In the genomic region with DNA sequence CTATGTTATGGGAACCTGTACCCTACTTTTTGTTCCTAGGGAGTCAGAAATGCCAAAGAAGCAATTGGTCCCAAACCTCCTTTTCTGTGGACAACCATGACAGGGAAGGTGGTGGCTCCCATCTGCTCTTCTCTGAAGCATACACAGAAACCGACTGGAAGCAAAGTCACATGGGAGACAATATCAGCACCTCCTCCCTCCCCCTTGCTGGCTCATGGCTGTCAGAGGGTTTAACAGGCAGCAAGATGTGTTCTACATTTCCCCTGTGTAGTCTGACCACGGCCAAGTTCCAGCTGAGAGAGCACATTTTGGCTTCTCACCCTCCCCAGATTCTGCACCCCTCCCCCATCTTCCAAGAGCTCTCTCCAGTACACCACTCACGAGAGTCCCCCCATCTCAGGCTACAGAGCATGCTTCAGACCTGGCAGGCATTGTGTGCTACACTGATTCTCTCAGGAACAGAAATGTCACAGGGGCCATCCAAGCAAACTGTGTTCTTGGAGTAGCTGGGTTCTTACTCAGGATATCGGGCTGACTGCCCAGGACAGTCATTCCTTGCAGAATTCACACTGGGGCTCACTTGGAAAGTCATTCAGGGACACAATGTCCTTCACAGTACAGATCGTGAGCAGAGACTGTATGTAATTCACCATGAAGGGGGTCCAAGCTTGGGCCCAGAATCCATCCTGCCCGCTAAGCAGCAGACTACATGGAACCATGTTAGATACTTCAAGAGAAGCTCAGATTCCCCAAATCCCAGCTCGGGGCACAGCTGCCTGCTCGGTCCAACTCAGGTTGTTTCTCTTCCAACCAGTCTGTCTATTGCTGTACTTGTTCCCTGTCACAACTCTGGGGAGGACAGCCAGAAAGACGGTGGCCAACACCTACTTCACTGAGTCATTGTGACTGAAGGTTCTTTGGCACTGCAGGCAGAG, we compare ENCODE assay signal across 10 mouse cellular contexts. TPM values are rescaled to one million over a fixed set of nuclear protein-coding genes. Genes with fewer than 3 reads are reported as not detected.
DNase-seq lines count a peak whose midpoint lies in the region; ATAC-seq lines count a peak whose summit lies in the region.
"Had no signal": no experiment of that assay in that cellular context is flagged by ENCODE, and none has a peak within 500 bp of the region (broad histone marks: within the 10 kb centered on the region; RNA-seq: fewer than 3 reads in every experiment).

No protein-coding gene starts in this region.

- intact Hi-C loops in left cerebral cortex, postnatal 10 days (cut with DNase I): no loop called here

- peak overlapping the region; percentile 12; the same call in 1 of the 2 replicates for H3K9ac ChIP-seq in heart, embryonic 11.5 days (ENCODE audit: low read depth, low read length)
- H3K9ac ChIP-seq in lung, embryonic 16.5 days (ENCODE audit: low read length): no peak overlapping the region
- H3K9ac ChIP-seq: neural tube, embryonic 12.5 days had no signal

- no peaks in the 10 kb centered on the region for H3K36me3 ChIP-seq in heart, embryonic 11.5 days (ENCODE audit: control insufficient read depth, insufficient read depth, low read length)
- H3K36me3 ChIP-seq in lung, embryonic 16.5 days (ENCODE audit: control insufficient read depth, insufficient read depth, low read length): no peaks in the 10 kb centered on the region
- H3K36me3 ChIP-seq: neural tube, embryonic 12.5 days had no signal

- H3K4me2 ChIP-seq in heart, embryonic 11.5 days: no peak overlapping the region
- no peak overlapping the region for H3K4me2 ChIP-seq in lung, embryonic 16.5 days (ENCODE audit: low read depth, low read length)
- H3K4me2 ChIP-seq: neural tube, embryonic 12.5 days had no signal

- H3K27me3 ChIP-seq in heart, embryonic 11.5 days (ENCODE audit: control insufficient read depth, insufficient read depth, low read length): no peaks in the 10 kb centered on the region
- H3K27me3 ChIP-seq in lung, embryonic 16.5 days (ENCODE audit: control insufficient read depth, insufficient read depth, low read depth, low read length): no peaks in the 10 kb centered on the region
- H3K27me3 ChIP-seq: neural tube, embryonic 12.5 days; Patski had no signal

- H3K9me3 ChIP-seq in heart, embryonic 11.5 days (replicated peaks; ENCODE audit: control insufficient read depth, low read length): no peaks in the 10 kb centered on the region
- no peaks in the 10 kb centered on the region for H3K9me3 ChIP-seq in lung, embryonic 16.5 days (ENCODE audit: control insufficient read depth, low read length)
- H3K9me3 ChIP-seq: neural tube, embryonic 12.5 days had no signal

- no peak for ATAC-seq in heart, embryonic 11.5 days (replicated peaks; ENCODE audit: insufficient number of reproducible peaks, low FRiP score, low TSS enrichment)
- peak; percentile 75 for ATAC-seq in lung, embryonic 16.5 days (ENCODE audit: low read depth)
- ATAC-seq: Patski had no signal

- DNase-seq in left cerebral cortex, postnatal 10 days (ENCODE audit: extremely low spot score in 1 of 2, low spot score in 2 of 2): peak; percentile 31 to 59
- DNase-seq in left cerebral cortex, adult 18-20 months (ENCODE audit: low spot score in 2 of 2): no peak
- peak; percentile 19 for DNase-seq in cerebellum, adult 11-12 months
- DNase-seq in B cell, adult 2 months: no peak
- DNase-seq in layer of hippocampus, adult 8-10 months (ENCODE audit: low spot score in 2 of 2): no peak
- no peak for DNase-seq in frontal cortex, adult 2 months (ENCODE audit: extremely low spot score in 1 of 2, low spot score in 1 of 2)

- peaks cover 14% of the 10 kb centered on the region for H3K4me1 ChIP-seq in heart, embryonic 11.5 days (ENCODE audit: control insufficient read depth, insufficient read depth, low read length)
- H3K4me1 ChIP-seq in lung, embryonic 16.5 days (replicated peaks; ENCODE audit: control insufficient read depth, insufficient read depth, low read length): no peaks in the 10 kb centered on the region; the same call in none of the 2 replicates
- H3K4me1 ChIP-seq: neural tube, embryonic 12.5 days had no signal

- H3K27ac ChIP-seq in heart, embryonic 11.5 days (ENCODE audit: low read depth, low read length): no peak overlapping the region; the same call in 1 of the 2 replicates
- H3K27ac ChIP-seq in lung, embryonic 16.5 days (ENCODE audit: low read length): peak overlapping the region; percentile 19; the same call in 1 of the 2 replicates
- H3K27ac ChIP-seq: neural tube, embryonic 12.5 days had no signal

- WGBS in heart, embryonic 11.5 days (ENCODE audit: insufficient replicate concordance): 49% methylated on average over 9 of the region's 9 CpGs
- 50% methylated on average over 9 of the region's 9 CpGs for WGBS in lung, embryonic 16.5 days

- no peak overlapping the region for H3K4me3 ChIP-seq in heart, embryonic 11.5 days (ENCODE audit: low read depth, low read length)
- H3K4me3 ChIP-seq in lung, embryonic 16.5 days (ENCODE audit: low read length): no peak overlapping the region
- H3K4me3 ChIP-seq: neural tube, embryonic 12.5 days had no signal

RNA-seq across cellular contexts. Expression of a gene that starts 4.6 kb away (rescaled TPM):
- under 1 TPM in 1 of 2 experiments, not detected in 1; 0.15 TPM for total RNA-seq in left cerebral cortex, postnatal 10 days (2021)
- total RNA-seq in left cerebral cortex, adult 18-20 months (2021): under 1 TPM; 0.16 to 0.30 TPM
- polyA plus RNA-seq in heart, embryonic 11.5 days (2014; fragmentation: Nextera tagmentation; extraction: Ambion mirVana): 0.07 and 0.14 TPM in 2 replicates
- 0.06 TPM in 1 of 2 replicates, not detected in the other for polyA plus RNA-seq in lung, embryonic 16.5 days (2015; fragmentation: Nextera tagmentation; extraction: Ambion mirVana)
- total RNA-seq in layer of hippocampus, adult 8-10 months (2022): not detected
- 0.34 and 0.42 TPM in 2 replicates for polyA plus RNA-seq in frontal cortex, adult 2 months (2012; rRNA removed)
- polyA plus RNA-seq: neural tube, embryonic 12.5 days; Patski had no signal

RNA-seq across cellular contexts. Expression of a gene that starts 52.6 kb away (rescaled TPM):
- total RNA-seq in left cerebral cortex, postnatal 10 days (2021): under 1 TPM; 0.49 to 0.61 TPM
- total RNA-seq in left cerebral cortex, adult 18-20 months (2021): under 1 TPM; 0.23 to 0.30 TPM
- 22.8 and 24.2 TPM in 2 replicates for polyA plus RNA-seq in heart, embryonic 11.5 days (2014; fragmentation: Nextera tagmentation; extraction: Ambion mirVana)
- 0.97 TPM in 2 replicates for polyA plus RNA-seq in lung, embryonic 16.5 days (2015; fragmentation: Nextera tagmentation; extraction: Ambion mirVana)
- total RNA-seq in layer of hippocampus, adult 8-10 months (2022): under 1 TPM; 0.25 to 0.52 (median 0.36) TPM
- polyA plus RNA-seq in frontal cortex, adult 2 months (2012; rRNA removed): 0.59 and 0.60 TPM in 2 replicates
- polyA plus RNA-seq: Patski had no signal

Comparison
In these comparisons a context has a peak if more than half of its experiments do, and no peak if none do; other contexts are left out.
1. DNase-seq: peak in left cerebral cortex, postnatal 10 days (2 of 2) and cerebellum, adult 11-12 months (single experiment); none in left cerebral cortex, adult 18-20 months (0 of 2), B cell, adult 2 months (0 of 2), layer of hippocampus, adult 8-10 months (0 of 2) and frontal cortex, adult 2 months (0 of 2).